Mouse (Mus musculus) forebrain, embryonic 16.5 days (tissue): ENCODE measurements at regions not wholly inside any gene's neighbourhood (a gene's known extent, or its start where the extent isn't known, plus 50 kb on each side); places are given as distances from the start of the nearest gene placed in this dataset.

Experiments used
- ATAC-seq: fragments of 200-750 bp; cut with Nextera tagmentation; 2 replicates; pipeline ENCODE4 v1.8.0; 2017; ENCODE audit warnings: mild to moderate bottlenecking, moderate library complexity
- H3K27ac ChIP-seq: fragments of 300-500 bp; sonication (generic); 2 replicates; pipeline ENCODE4 v1.5.1; 2014; ENCODE audit warnings: low read length, control low read depth
- H3K27me3 ChIP-seq: fragments of 300-500 bp; sonication (generic); replicated peaks from 2 replicates; pipeline ENCODE4 v1.6.1; 2014; ENCODE audit warnings: low read length; ENCODE audit not compliant: control insufficient read depth, insufficient read depth
- H3K36me3 ChIP-seq: fragments of 300-500 bp; sonication (generic); 2 replicates; pipeline ENCODE4 v1.6.1; 2014; ENCODE audit not compliant: control insufficient read depth, insufficient read depth
- H3K4me1 ChIP-seq: fragments of 300-500 bp; sonication (generic); replicated peaks from 2 replicates; pipeline ENCODE4 v1.6.1; 2014; ENCODE audit warnings: low read length; ENCODE audit not compliant: control insufficient read depth, insufficient read depth
- H3K4me2 ChIP-seq: fragments of 300-500 bp; sonication (generic); 2 replicates; pipeline ENCODE4 v1.6.1; 2014; ENCODE audit warnings: mild to moderate bottlenecking, low read length, control low read depth
- H3K4me3 ChIP-seq: fragments of 300-500 bp; sonication (generic); replicated peaks from 2 replicates; pipeline ENCODE4 v1.5.1; 2014; ENCODE audit warnings: mild to moderate bottlenecking, low read length, control low read depth
- H3K9ac ChIP-seq: fragments of 300-500 bp; sonication (generic); replicated peaks from 2 replicates; pipeline ENCODE4 v1.6.1; 2014; ENCODE audit warnings: low read depth, low read length, control low read depth
- H3K9me3 ChIP-seq: fragments of 300-500 bp; sonication (generic); 2 replicates; pipeline ENCODE4 v1.6.1; 2016; ENCODE audit warnings: low read length; ENCODE audit not compliant: control insufficient read depth
- WGBS: fragments of 180-500 bp; shearing (Covaris S2); extraction: QIAGEN DNeasy Blood & Tissue Kit; methylation state at CpG from one replicate; pipeline ENCODE4 v1.1.7; 2014; 5-methylcytosine and 5-hydroxymethylcytosine counted together

GRCm38 (mm10) chr13:83951163-83951562 is 270.9 kb upstream of the Tmem161b start:
- Histone ChIP-seq H3K4me1 (no peaks in the 10 kb centered on the region), H3K4me2 (no peak overlapping the region), H3K4me3 (no peak overlapping the region), H3K27me3 (no peaks in the 10 kb centered on the region), H3K36me3 (no peaks in the 10 kb centered on the region), H3K27ac (no peak overlapping the region), H3K9ac (no peak overlapping the region), H3K9me3 (no peaks in the 10 kb centered on the region)
- ATAC-seq: peak; percentile 49

DNA sequence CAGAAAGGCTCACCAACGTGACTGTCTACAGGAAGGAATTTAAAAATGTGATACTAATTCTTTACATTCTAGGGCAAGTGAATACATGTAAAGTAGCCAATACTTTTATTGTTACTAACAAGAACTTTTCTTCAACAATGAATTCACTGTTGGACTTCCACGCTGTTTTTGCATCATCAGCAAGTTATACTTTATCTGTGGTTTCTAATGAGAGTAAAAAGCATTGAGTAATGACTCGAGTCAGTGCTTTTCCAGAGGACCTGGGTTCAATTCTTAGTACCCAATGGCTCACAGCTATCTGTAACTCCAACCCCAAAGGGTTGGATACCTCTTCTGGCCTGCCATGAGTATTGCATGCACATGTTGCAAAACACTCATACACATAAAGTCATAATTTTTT is 270.3 kb upstream of the Tmem161b start:
- Histone ChIP-seq H3K36me3 (no peaks in the 10 kb centered on the region), H3K4me3 (no peak overlapping the region), H3K9me3 (no peaks in the 10 kb centered on the region), H3K9ac (no peak overlapping the region), H3K4me2 (no peak overlapping the region), H3K4me1 (no peaks in the 10 kb centered on the region), H3K27ac (no peak overlapping the region), H3K27me3 (no peaks in the 10 kb centered on the region)
- no peak for ATAC-seq
- 80% methylated on average over 3 of the region's 3 CpGs for WGBS

- H3K27ac ChIP-seq: no peak overlapping the region
- H3K4me2 ChIP-seq: no peak overlapping the region
- H3K4me1 ChIP-seq: no peaks in the 10 kb centered on the region
- no peak for ATAC-seq
- no peaks in the 10 kb centered on the region for H3K27me3 ChIP-seq
- H3K4me3 ChIP-seq: no peak overlapping the region
- no peaks in the 10 kb centered on the region for H3K36me3 ChIP-seq
- WGBS: 71% methylated on average over 4 of the region's 4 CpGs
- no peak overlapping the region for H3K9ac ChIP-seq
- H3K9me3 ChIP-seq: no peaks in the 10 kb centered on the region
Measured at GRCm38 (mm10) chr13:83952353-83952752, 269.7 kb upstream of the Tmem161b start.

GRCm38 (mm10) chr13:83952862-83953261 is 269.2 kb upstream of the Tmem161b start:
- Histone ChIP-seq H3K36me3 (no peaks in the 10 kb centered on the region), H3K4me2 (no peak overlapping the region), H3K4me1 (no peaks in the 10 kb centered on the region), H3K9me3 (no peaks in the 10 kb centered on the region), H3K9ac (no peak overlapping the region), H3K27me3 (no peaks in the 10 kb centered on the region), H3K4me3 (no peak overlapping the region), H3K27ac (no peak overlapping the region)
- no peak for ATAC-seq
- WGBS: 44% methylated on average over 4 of the region's 4 CpGs

GRCm38 (mm10) chr13:83955701-83956100 is 266.4 kb upstream of the Tmem161b start:
- no peaks in the 10 kb centered on the region for H3K9me3 ChIP-seq
- H3K27me3 ChIP-seq: no peaks in the 10 kb centered on the region
- WGBS: 21% methylated on average over 5 of the region's 5 CpGs
- H3K4me3 ChIP-seq: no peak overlapping the region
- no peak overlapping the region for H3K9ac ChIP-seq
- no peaks in the 10 kb centered on the region for H3K36me3 ChIP-seq
- H3K27ac ChIP-seq: no peak overlapping the region
- ATAC-seq: peak; percentile 57; the same call in 1 of the 2 replicates
- no peak overlapping the region for H3K4me2 ChIP-seq
- H3K4me1 ChIP-seq: no peaks in the 10 kb centered on the region

DNA sequence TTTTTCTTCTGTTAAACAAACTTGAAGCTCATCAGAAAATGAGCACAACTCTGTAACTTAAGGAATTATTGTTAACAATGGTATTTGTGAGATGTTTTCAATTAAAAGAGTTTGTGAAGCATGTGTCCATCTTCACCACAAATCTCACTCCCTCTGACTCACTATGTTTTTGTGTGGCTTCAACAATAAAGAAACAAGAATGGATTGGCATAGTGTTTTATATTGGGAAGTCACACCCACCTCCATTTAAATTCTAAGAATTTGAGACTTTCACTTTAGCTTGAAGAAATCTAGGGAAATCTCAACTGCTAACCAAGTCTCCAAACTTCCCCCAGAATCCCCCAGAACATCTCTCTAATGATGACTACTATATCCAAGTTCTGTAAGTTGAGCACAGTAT is 243.6 kb upstream of the Tmem161b start:
- no peak overlapping the region for H3K9ac ChIP-seq
- H3K27me3 ChIP-seq: no peaks in the 10 kb centered on the region
- ATAC-seq: no peak
- no peak overlapping the region for H3K4me2 ChIP-seq
- H3K36me3 ChIP-seq: no peaks in the 10 kb centered on the region
- H3K4me1 ChIP-seq: no peaks in the 10 kb centered on the region
- H3K27ac ChIP-seq: no peak overlapping the region
- no peak overlapping the region for H3K4me3 ChIP-seq
- no peaks in the 10 kb centered on the region for H3K9me3 ChIP-seq

DNA sequence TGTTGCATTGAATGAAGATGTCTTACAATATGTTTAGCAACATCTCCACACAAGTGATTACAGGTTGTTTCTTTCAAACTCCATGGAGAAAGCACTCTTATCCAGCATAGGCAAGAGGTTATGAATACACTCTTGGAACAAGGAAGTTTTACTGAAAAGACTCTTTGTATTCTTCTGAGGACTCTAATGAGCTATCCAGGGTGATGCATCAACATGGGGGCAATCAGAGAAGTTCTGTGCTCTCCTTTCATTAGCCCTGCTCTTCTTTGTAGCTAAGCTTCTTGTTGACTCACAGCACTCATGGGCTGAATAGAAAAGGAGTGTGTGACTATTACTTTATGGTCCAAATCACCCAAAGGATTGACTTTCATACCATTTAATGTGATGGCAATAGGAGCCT is 242.6 kb upstream of the Tmem161b start:
- H3K36me3 ChIP-seq: no peaks in the 10 kb centered on the region
- no peaks in the 10 kb centered on the region for H3K27me3 ChIP-seq
- H3K4me1 ChIP-seq: no peaks in the 10 kb centered on the region
- no peak overlapping the region for H3K9ac ChIP-seq
- H3K27ac ChIP-seq: no peak overlapping the region
- no peak overlapping the region for H3K4me2 ChIP-seq
- no peaks in the 10 kb centered on the region for H3K9me3 ChIP-seq
- ATAC-seq: no peak
- H3K4me3 ChIP-seq: no peak overlapping the region

GRCm38 (mm10) chr13:83984651-83985331 is 237.3 kb upstream of the Tmem161b start:
- H3K27ac ChIP-seq: peak overlapping the region; percentile 98
- H3K27me3 ChIP-seq: no peaks in the 10 kb centered on the region
- 7% methylated on average over 10 of the region's 10 CpGs for WGBS
- H3K4me3 ChIP-seq: peak overlapping the region; percentile 23
- peaks cover 22% of the 10 kb centered on the region for H3K4me1 ChIP-seq
- peak; percentile 90 for ATAC-seq
- H3K4me2 ChIP-seq: peak overlapping the region; percentile 44
- H3K9ac ChIP-seq: peak overlapping the region; percentile 49
- H3K9me3 ChIP-seq: no peaks in the 10 kb centered on the region
- no peaks in the 10 kb centered on the region for H3K36me3 ChIP-seq

- Histone ChIP-seq H3K27me3 (no peaks in the 10 kb centered on the region), H3K4me1 (peaks cover 22% of the 10 kb centered on the region), H3K4me2 (peak overlapping the region; percentile 55), H3K27ac (peak overlapping the region; percentile 87), H3K4me3 (peak overlapping the region; percentile 33), H3K9ac (peak overlapping the region; percentile 18; the same call in 1 of the 2 replicates), H3K36me3 (no peaks in the 10 kb centered on the region), H3K9me3 (no peaks in the 10 kb centered on the region)
- peak; percentile 84 for ATAC-seq
- WGBS: 3% methylated on average over 11 of the region's 11 CpGs
Measured at GRCm38 (mm10) chr13:83987746-83988423, 234.2 kb upstream of the Tmem161b start.
